In genomic region chr6:148740521-148741226, GRCm38 (mm10) we compare ENCODE assay signal across 11 mouse cellular contexts.
DNase-seq lines count a peak whose midpoint lies in the region; ATAC-seq and TF ChIP-seq lines count a peak whose summit lies in the region.
"Had no signal": no experiment of that assay in that cellular context is flagged by ENCODE, and none has a peak within 500 bp of the region (broad histone marks: within the 10 kb centered on the region; RNA-seq: fewer than 3 reads in every experiment).

No protein-coding gene starts in this region.

- no peak overlapping the region for H3K4me3 ChIP-seq in hindbrain, postnatal 0 days (ENCODE audit: low read length)
- H3K4me3 ChIP-seq in hindbrain, embryonic 12.5 days, result no peak overlapping the region
- H3K4me3 ChIP-seq in midbrain, embryonic 13.5 days (replicated peaks), result no peak overlapping the region
- no peak overlapping the region for H3K4me3 ChIP-seq in midbrain, embryonic 11.5 days (ENCODE audit: low read depth, low read length)
- H3K4me3 ChIP-seq: heart, embryonic 13.5 days had no signal

- no peak overlapping the region for H3K4me2 ChIP-seq in hindbrain, postnatal 0 days (ENCODE audit: low read depth, low read length)
- H3K4me2 ChIP-seq in hindbrain, embryonic 12.5 days (replicated peaks), result no peak overlapping the region
- H3K4me2 ChIP-seq in midbrain, embryonic 13.5 days (replicated peaks), result no peak overlapping the region
- no peak overlapping the region for H3K4me2 ChIP-seq in midbrain, embryonic 11.5 days
- H3K4me2 ChIP-seq: heart, embryonic 13.5 days had no signal

- 0 out of 2 replicates have a peak, but pooled peaks cover 3% of the 10 kb centered on the region for H3K4me1 ChIP-seq in hindbrain, postnatal 0 days (ENCODE audit: insufficient read depth, low read length)
- no peaks in the 10 kb centered on the region for H3K4me1 ChIP-seq in hindbrain, embryonic 12.5 days
- peaks cover 9% of the 10 kb centered on the region for H3K4me1 ChIP-seq in midbrain, embryonic 13.5 days (replicated peaks)
- H3K4me1 ChIP-seq in midbrain, embryonic 11.5 days (ENCODE audit: control insufficient read depth, insufficient read depth, low read length), result no peaks in the 10 kb centered on the region

- no peaks in the 10 kb centered on the region for H3K36me3 ChIP-seq in hindbrain, postnatal 0 days (ENCODE audit: insufficient read depth, low read length)
- no peaks in the 10 kb centered on the region for H3K36me3 ChIP-seq in hindbrain, embryonic 12.5 days
- no peaks in the 10 kb centered on the region for H3K36me3 ChIP-seq in midbrain, embryonic 13.5 days
- no peaks in the 10 kb centered on the region for H3K36me3 ChIP-seq in midbrain, embryonic 11.5 days (ENCODE audit: control insufficient read depth, insufficient read depth, low read length)
- H3K36me3 ChIP-seq: heart, embryonic 13.5 days had no signal

- no peaks in the 10 kb centered on the region for H3K9me3 ChIP-seq in hindbrain, postnatal 0 days (ENCODE audit: low read length)
- no peaks in the 10 kb centered on the region for H3K9me3 ChIP-seq in hindbrain, embryonic 12.5 days (replicated peaks)
- H3K9me3 ChIP-seq in midbrain, embryonic 13.5 days, result no peaks in the 10 kb centered on the region
- H3K9me3 ChIP-seq in midbrain, embryonic 11.5 days (ENCODE audit: control insufficient read depth, low read length), result no peaks in the 10 kb centered on the region
- H3K9me3 ChIP-seq: heart, embryonic 13.5 days had no signal

- H3K27me3 ChIP-seq in hindbrain, postnatal 0 days (ENCODE audit: insufficient read depth, low read length), result no peaks in the 10 kb centered on the region
- no peaks in the 10 kb centered on the region for H3K27me3 ChIP-seq in hindbrain, embryonic 12.5 days
- no peaks in the 10 kb centered on the region for H3K27me3 ChIP-seq in midbrain, embryonic 13.5 days
- H3K27me3 ChIP-seq in midbrain, embryonic 11.5 days (ENCODE audit: control insufficient read depth, insufficient read depth, low read length), result no peaks in the 10 kb centered on the region
- H3K27me3 ChIP-seq: heart, embryonic 13.5 days had no signal

- ATAC-seq in hindbrain, postnatal 0 days, result no peak; the same call in 1 of the 2 replicates
- no peak for ATAC-seq in hindbrain, embryonic 12.5 days (ENCODE audit: low FRiP score)
- ATAC-seq in midbrain, embryonic 13.5 days, result peak; percentile 34; the same call in 1 of the 2 replicates
- no peak for ATAC-seq in midbrain, embryonic 11.5 days (ENCODE audit: low FRiP score)
- no peak for ATAC-seq in megakaryocyte-erythroid progenitor cell, adult 5-6 weeks (replicated peaks; ENCODE audit: low FRiP score, low TSS enrichment, poor library complexity, severe bottlenecking)

- TF ChIP-seq CTCF in hindbrain, postnatal 0 days (IDR thresholded peaks at IDR 0.05; ENCODE audit: low read depth), result no peak

- H3K27ac ChIP-seq in hindbrain, postnatal 0 days, result no peak overlapping the region
- H3K27ac ChIP-seq in hindbrain, embryonic 12.5 days, result no peak overlapping the region
- no peak overlapping the region for H3K27ac ChIP-seq in midbrain, embryonic 13.5 days
- H3K27ac ChIP-seq in midbrain, embryonic 11.5 days (ENCODE audit: low read depth, low read length), result no peak overlapping the region
- H3K27ac ChIP-seq: heart, embryonic 13.5 days had no signal

- peak; percentile 15 for DNase-seq in hindbrain, postnatal 0 days (ENCODE audit: low spot score)
- DNase-seq in midbrain, embryonic 11.5 days (ENCODE audit: low spot score, missing footprints), result no peak
- peak; percentile 36 for DNase-seq in ZHBTc4 (ENCODE audit: low read depth, low spot score)
- DNase-seq in mesoderm, embryonic 11.5 days (ENCODE audit: low read depth, low spot score), result peak; percentile 35
- DNase-seq: kidney, adult 8-10 months; lung, postnatal 36 days; spleen, adult 18-20 months had no signal

- no peak overlapping the region for H3K9ac ChIP-seq in hindbrain, postnatal 0 days (replicated peaks; ENCODE audit: low read length)
- no peak overlapping the region for H3K9ac ChIP-seq in hindbrain, embryonic 12.5 days
- H3K9ac ChIP-seq in midbrain, embryonic 13.5 days (replicated peaks), result no peak overlapping the region
- H3K9ac ChIP-seq in midbrain, embryonic 11.5 days (ENCODE audit: low read length), result no peak overlapping the region
- H3K9ac ChIP-seq: heart, embryonic 13.5 days had no signal

- WGBS in hindbrain, postnatal 0 days, result 60% methylated on average over 8 of the region's 8 CpGs
- WGBS in hindbrain, embryonic 12.5 days, result 72% methylated on average over 8 of the region's 8 CpGs
- WGBS in midbrain, embryonic 13.5 days, result 73% methylated on average over 8 of the region's 8 CpGs
- 83% methylated on average over 8 of the region's 8 CpGs for WGBS in midbrain, embryonic 11.5 days
